Mouse (Mus musculus) kidney, adult 2 months (tissue): Measurements from ENCODE around the gene Ankdd1a. TPM values are rescaled to one million over a fixed set of nuclear protein-coding genes. Genes with fewer than 3 reads are reported as not detected.

ENCODE experiments used
- DNase-seq: peaks from one replicate; pipeline ENCODE4 v3.0.0; 2021
- H3K27ac ChIP-seq: fragments of 200-500 bp; 2 replicates; pipeline ENCODE4 v1.5.1; 2012; ENCODE audit warnings: low read depth, low read length, control low read depth, inconsistent platforms; ENCODE audit not compliant: insufficient read depth
- H3K27me3 ChIP-seq: fragments of 200-500 bp; replicated peaks from 2 replicates; pipeline ENCODE4 v1.6.1; 2012; ENCODE audit warnings: mild to moderate bottlenecking, moderate library complexity, low read length, inconsistent platforms; ENCODE audit not compliant: control insufficient read depth, insufficient read depth
- H3K36me3 ChIP-seq: fragments of 200-500 bp; 2 replicates; pipeline ENCODE4 v1.6.1; 2012; ENCODE audit warnings: mild to moderate bottlenecking, moderate library complexity, low read length, inconsistent platforms; ENCODE audit not compliant: control insufficient read depth, insufficient read depth
- H3K4me1 ChIP-seq: fragments of 200-500 bp; 2 replicates; pipeline ENCODE4 v1.6.1; 2011; ENCODE audit warnings: low read length; ENCODE audit not compliant: control insufficient read depth, insufficient read depth
- H3K4me3 ChIP-seq: fragments of 200-500 bp; 2 replicates; pipeline ENCODE4 v1.5.1; 2011; ENCODE audit warnings: mild to moderate bottlenecking, low read depth, low read length, control low read depth; ENCODE audit not compliant: insufficient read depth
- CTCF ChIP-seq: fragments of 200-500 bp; conservative IDR thresholded peaks from 2 replicates; pipeline ENCODE4 v1.5.1; 2011; ENCODE audit warnings: low read depth, mild to moderate bottlenecking, control low read depth, low read length, moderate library complexity, mixed read lengths; ENCODE audit not compliant: insufficient read depth, insufficient read length
- POLR2A ChIP-seq: fragments of 200-500 bp; IDR thresholded peaks from one replicate; pipeline ENCODE4 v1.6.1; 2011; ENCODE audit warnings: low read depth, low read length, control low read depth
- WGBS: fragments of 180-500 bp; shearing (Covaris S2); methylation state at CpG from one replicate; pipeline ENCODE4 v1.1.7; 2018; 5-methylcytosine and 5-hydroxymethylcytosine counted together
- polyA plus RNA-seq: library from polyadenylated mRNA; depleted of rRNA; stranded (reverse); fragments of >200 nt; gene quantifications from 2 replicates; pipeline ENCODE4 v1.2.3, GENCODE M21; 2012; rRNA removed

The Ankdd1a gene
- polyA plus RNA-seq, 1 experiment = 0.06 TPM

- DNase-seq = no peak
- H3K27ac ChIP-seq = no peak overlapping the region
- no peak overlapping the region for H3K4me3 ChIP-seq
- H3K27me3 ChIP-seq = no peaks in the 10 kb centered on the region
- WGBS = 94% methylated on average over 2 of the region's 2 CpGs
- H3K4me1 ChIP-seq = peaks cover 8% of the 10 kb centered on the region; the same call in 1 of the 2 replicates
- TF ChIP-seq POLR2A = no peak
- no peaks in the 10 kb centered on the region for H3K36me3 ChIP-seq
Observed at GRCm38 (mm10) chr9:65458975-65459374, 61.0 kb downstream of the Ankdd1a start.

- Histone ChIP-seq H3K36me3 (no peaks in the 10 kb centered on the region; the same call in 1 of the 2 replicates), H3K27me3 (no peaks in the 10 kb centered on the region), H3K4me1 (no peaks in the 10 kb centered on the region), H3K27ac (no peak overlapping the region), H3K4me3 (no peak overlapping the region)
- DNase-seq = no peak
- TF ChIP-seq POLR2A = no peak
- no peak for TF ChIP-seq CTCF
- WGBS = 93% methylated on average over 6 of the region's 6 CpGs
Observed at GRCm38 (mm10) chr9:65447951-65448350, 72.0 kb downstream of the Ankdd1a start.

GRCm38 (mm10) chr9:65444692-65445091 lies 75.3 kb downstream of the Ankdd1a start:
- H3K4me1 ChIP-seq = no peaks in the 10 kb centered on the region
- no peak for DNase-seq
- WGBS = 94% methylated on average over 4 of the region's 4 CpGs
- H3K27me3 ChIP-seq = no peaks in the 10 kb centered on the region
- no peak overlapping the region for H3K27ac ChIP-seq
- no peak overlapping the region for H3K4me3 ChIP-seq
- no peaks in the 10 kb centered on the region; the same call in 1 of the 2 replicates for H3K36me3 ChIP-seq
- TF ChIP-seq POLR2A (no peak), CTCF (0 out of 2 replicates have a peak, but pooled peaks have one; percentile 7)

Other genes starting within 250 kb of the Ankdd1a start
- 24.4 and 25.8 TPM in 2 replicates for gene Clpx, start 225.9 kb downstream of the Ankdd1a start, polyA plus RNA-seq
- 6.0 and 6.1 TPM in 2 replicates for gene Pdcd7, start 174.1 kb downstream of the Ankdd1a start, polyA plus RNA-seq
- gene Ubap1l, start 159.2 kb downstream of the Ankdd1a start, polyA plus RNA-seq = 0.25 and 0.33 TPM in 2 replicates
- 0.68 and 0.75 TPM in 2 replicates for gene Kbtbd13, start 128.5 kb downstream of the Ankdd1a start, polyA plus RNA-seq
- gene Rasl12, start 121.7 kb downstream of the Ankdd1a start, polyA plus RNA-seq = 9.5 and 11.3 TPM in 2 replicates
- 13.0 and 15.0 TPM in 2 replicates for gene Slc51b, start 97.2 kb downstream of the Ankdd1a start, polyA plus RNA-seq
- gene Mtfmt, start 84.4 kb downstream of the Ankdd1a start, polyA plus RNA-seq = 11.3 and 11.5 TPM in 2 replicates
- 32.3 and 34.3 TPM in 2 replicates for gene Spg21, start 59.2 kb downstream of the Ankdd1a start, polyA plus RNA-seq
- gene Plekho2, start 59.8 kb upstream of the Ankdd1a start, polyA plus RNA-seq = 9.8 and 10.4 TPM in 2 replicates
- gene Pif1, start 67.0 kb upstream of the Ankdd1a start, polyA plus RNA-seq = 0.08 and 0.11 TPM in 2 replicates
- 257 and 303 TPM in 2 replicates for gene Rbpms2, start 109.5 kb upstream of the Ankdd1a start, polyA plus RNA-seq
- 139 and 147 TPM in 2 replicates for gene Oaz2, start 147.8 kb upstream of the Ankdd1a start, polyA plus RNA-seq